Mouse (Mus musculus) kidney, embryonic 16.5 days (tissue): Measurements from ENCODE around the gene Tango6. TPM values are rescaled to one million over a fixed set of nuclear protein-coding genes. Genes with fewer than 3 reads are reported as not detected.

Experiments used
- ATAC-seq: fragments of 200-750 bp; cut with Nextera tagmentation; 2 replicates; pipeline ENCODE4 v1.8.0; 2017; ENCODE audit warnings: moderate TSS enrichment; ENCODE audit not compliant: low FRiP score, low TSS enrichment
- H3K27ac ChIP-seq: fragments of 300-500 bp; sonication (generic); 2 replicates; pipeline ENCODE4 v1.5.1; 2014; ENCODE audit warnings: low read length
- H3K27me3 ChIP-seq: fragments of 300-500 bp; sonication (generic); 2 replicates; pipeline ENCODE4 v1.6.1; 2014; ENCODE audit warnings: low read length, control low read depth, mixed read lengths; ENCODE audit not compliant: insufficient read depth
- H3K36me3 ChIP-seq: fragments of 300-500 bp; sonication (generic); 2 replicates; pipeline ENCODE4 v1.6.1; 2014; ENCODE audit warnings: low read length, control low read depth, mixed read lengths; ENCODE audit not compliant: insufficient read depth
- H3K4me1 ChIP-seq: fragments of 300-500 bp; sonication (generic); 2 replicates; pipeline ENCODE4 v1.6.1; 2014; ENCODE audit warnings: low read length, control low read depth, mixed read lengths; ENCODE audit not compliant: insufficient read depth
- H3K4me2 ChIP-seq: fragments of 300-500 bp; sonication (generic); replicated peaks from 2 replicates; pipeline ENCODE4 v1.6.1; 2014; ENCODE audit warnings: low read depth, low read length
- H3K4me3 ChIP-seq: fragments of 300-500 bp; sonication (generic); 2 replicates; pipeline ENCODE4 v1.5.1; 2014; ENCODE audit warnings: mild to moderate bottlenecking, low read length
- H3K9ac ChIP-seq: fragments of 300-500 bp; sonication (generic); replicated peaks from 2 replicates; pipeline ENCODE4 v1.6.1; 2014; ENCODE audit warnings: low read length
- H3K9me3 ChIP-seq: fragments of 300-500 bp; sonication (generic); 2 replicates; pipeline ENCODE4 v1.6.1; 2016; ENCODE audit warnings: low read length, control low read depth
- WGBS: fragments of 180-500 bp; shearing (Covaris S2); extraction: QIAGEN DNeasy Blood & Tissue Kit; methylation state at CpG from one replicate; pipeline ENCODE4 v1.1.7; 2014; 5-methylcytosine and 5-hydroxymethylcytosine counted together
- polyA plus RNA-seq: library from polyadenylated mRNA; unstranded; fragments of >200 nt; fragmentation: Nextera tagmentation; extraction: Ambion mirVana; gene quantifications from 2 replicates; pipeline ENCODE4 v1.2.1, GENCODE M21; 2015

Gene Tango6
- polyA plus RNA-seq, 1 experiment from 2014 or later: 13.3 TPM

DNA sequence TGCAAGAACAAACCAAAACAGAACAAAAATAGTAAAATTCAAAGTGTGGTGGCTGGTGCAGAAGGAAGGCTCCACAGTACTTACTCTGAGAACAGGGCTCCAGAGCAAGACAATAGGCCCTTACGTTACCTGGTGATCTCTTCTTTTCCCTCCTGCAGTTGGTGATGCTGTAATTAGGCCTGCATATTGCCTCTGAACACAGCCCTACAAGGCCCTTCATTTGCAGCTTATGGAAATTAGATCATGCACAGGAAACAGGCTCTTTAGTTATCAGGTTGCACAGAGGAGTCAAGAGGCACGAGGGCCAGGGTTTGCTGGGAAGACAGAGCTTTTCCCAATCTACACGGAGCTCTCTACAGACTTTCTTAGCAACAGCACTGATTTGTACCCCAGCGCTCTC lies 31.4 kb downstream of the Tango6 start:
- no peak overlapping the region for H3K4me3 ChIP-seq
- 66% methylated on average over 4 of the region's 4 CpGs for WGBS

DNA sequence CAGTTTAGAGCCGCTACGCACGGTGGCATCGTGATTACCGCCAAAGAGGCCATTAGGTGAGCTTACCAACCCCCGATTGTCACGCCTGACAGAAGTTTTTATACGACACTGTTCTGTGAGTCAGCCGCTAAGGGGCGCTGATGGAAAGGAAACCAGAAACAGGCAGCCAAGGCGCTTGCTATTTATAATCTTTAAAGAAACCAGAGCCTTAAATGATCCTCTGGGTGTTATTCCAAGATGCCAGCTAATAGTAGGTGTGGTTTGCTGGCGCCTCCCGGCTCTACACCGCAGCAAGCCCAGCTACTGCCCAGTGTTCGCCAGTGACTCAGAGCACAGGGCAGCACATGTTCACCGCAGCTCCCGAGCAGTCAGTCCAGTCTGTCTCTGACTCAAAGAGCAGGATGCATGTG lies 35.2 kb downstream of the Tango6 start:
- 13% methylated on average over 17 of the region's 17 CpGs for WGBS
- H3K27me3 ChIP-seq: no peaks in the 10 kb centered on the region
- ATAC-seq: peak; percentile 91

More for the DNA sequence above, 31.4 kb downstream of the Tango6 start:
- ATAC-seq: no peak
- Histone ChIP-seq H3K4me2 (no peak overlapping the region), H3K27me3 (no peaks in the 10 kb centered on the region), H3K9ac (no peak overlapping the region), H3K36me3 (0 out of 2 replicates have a peak, but pooled peaks cover 2% of the 10 kb centered on the region), H3K27ac (no peak overlapping the region), H3K9me3 (no peaks in the 10 kb centered on the region), H3K4me1 (0 out of 2 replicates have a peak, but pooled peaks cover 2% of the 10 kb centered on the region)

DNA sequence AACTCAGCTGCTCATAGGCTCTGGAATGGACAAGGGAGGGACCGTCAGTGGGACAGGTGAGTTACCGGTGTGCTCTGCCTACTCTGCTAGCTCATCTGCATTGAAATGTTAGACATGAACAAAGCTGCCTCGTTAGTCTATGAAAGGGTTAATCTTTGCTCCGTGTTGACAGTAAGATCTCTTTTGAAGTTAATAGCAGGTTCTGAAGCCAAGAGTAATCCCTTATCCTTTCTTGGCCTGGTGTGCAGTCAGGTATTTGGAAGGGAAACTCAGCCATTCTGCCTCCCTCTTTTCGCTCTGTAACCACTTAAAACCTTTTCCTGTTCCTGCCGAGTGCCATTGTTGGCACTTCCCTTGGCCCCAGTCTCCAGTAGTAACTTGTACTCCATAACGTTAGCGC lies 38.1 kb downstream of the Tango6 start:
- Histone ChIP-seq H3K27me3 (no peaks in the 10 kb centered on the region), H3K27ac (0 out of 2 replicates have a peak overlapping the region, but pooled peaks have one; percentile 29), H3K36me3 (peaks cover 8% of the 10 kb centered on the region), H3K4me1 (peaks cover 8% of the 10 kb centered on the region; the same call in 1 of the 2 replicates), H3K9ac (no peak overlapping the region), H3K9me3 (no peaks in the 10 kb centered on the region), H3K4me2 (no peak overlapping the region), H3K4me3 (no peak overlapping the region)
- 63% methylated on average over 8 of the region's 8 CpGs for WGBS
- ATAC-seq: no peak

More for the DNA sequence above, 35.2 kb downstream of the Tango6 start:
- Histone ChIP-seq H3K4me2 (peak overlapping the region; percentile 34; the same call in 1 of the 2 replicates), H3K4me1 (peaks cover 8% of the 10 kb centered on the region; the same call in 1 of the 2 replicates), H3K27ac (no peak overlapping the region), H3K9ac (0 out of 2 replicates have a peak overlapping the region, but pooled peaks have one; percentile 39), H3K36me3 (0 out of 2 replicates have a peak, but pooled peaks cover 5% of the 10 kb centered on the region), H3K4me3 (no peak overlapping the region), H3K9me3 (no peaks in the 10 kb centered on the region)

- Histone ChIP-seq H3K4me1 (peaks cover 8% of the 10 kb centered on the region; the same call in 1 of the 2 replicates), H3K4me2 (no peak overlapping the region), H3K9ac (no peak overlapping the region), H3K36me3 (peaks cover 17% of the 10 kb centered on the region), H3K4me3 (no peak overlapping the region), H3K27me3 (no peaks in the 10 kb centered on the region), H3K9me3 (no peaks in the 10 kb centered on the region), H3K27ac (peak overlapping the region; percentile 13; the same call in 1 of the 2 replicates)
- WGBS: 37% methylated on average over 6 of the region's 6 CpGs
- peak; percentile 49; the same call in 1 of the 2 replicates for ATAC-seq
These were observed 39.6 kb downstream of the Tango6 start for GRCm38 (mm10) chr8:106722453-106722852.

DNA sequence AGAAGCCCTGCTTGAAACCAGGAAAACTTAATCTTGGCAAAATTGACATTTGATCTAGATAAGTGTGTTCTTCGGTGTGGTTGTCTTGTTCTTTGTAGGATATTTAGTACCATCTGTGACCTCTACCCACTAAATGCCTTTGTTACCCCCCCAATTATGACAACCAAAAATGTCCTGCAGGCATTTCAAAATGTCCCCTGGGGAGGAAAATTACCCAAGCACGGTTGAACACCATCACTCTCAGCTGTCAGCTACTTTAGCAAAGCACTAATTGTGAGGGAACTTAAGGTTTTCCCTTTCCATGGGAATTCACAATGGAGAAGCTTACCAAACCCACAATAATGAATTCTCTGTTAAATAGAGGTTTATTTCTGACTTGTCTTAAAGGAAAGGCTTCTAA lies 41.1 kb downstream of the Tango6 start:
- Histone ChIP-seq H3K27me3 (no peaks in the 10 kb centered on the region), H3K27ac (no peak overlapping the region), H3K9ac (no peak overlapping the region), H3K4me1 (peaks cover 6% of the 10 kb centered on the region; the same call in 1 of the 2 replicates), H3K36me3 (peaks cover 17% of the 10 kb centered on the region), H3K9me3 (no peaks in the 10 kb centered on the region), H3K4me3 (no peak overlapping the region), H3K4me2 (no peak overlapping the region)
- ATAC-seq: no peak
- WGBS: 39% methylated on average over 2 of the region's 2 CpGs

DNA sequence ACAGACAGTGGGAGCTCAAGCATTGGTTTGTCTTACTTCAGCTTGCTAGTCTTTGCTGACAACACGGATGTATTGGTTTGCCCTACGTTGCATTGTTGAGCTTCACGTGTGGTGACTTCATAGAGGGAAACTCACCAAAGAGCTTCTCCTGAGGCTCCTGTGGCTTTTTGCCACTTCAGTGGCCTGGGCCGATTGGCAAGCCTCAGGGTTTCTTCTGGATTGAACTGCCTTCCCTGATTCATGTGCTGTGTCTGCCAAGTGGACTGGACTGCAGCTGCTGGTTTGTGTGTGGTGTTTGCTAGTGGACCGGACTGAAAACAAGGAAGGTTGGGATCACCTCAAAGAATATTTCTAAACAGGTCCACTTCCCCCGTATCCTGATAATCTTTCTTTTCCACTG lies 43.7 kb downstream of the Tango6 start:
- H3K4me3 ChIP-seq: no peak overlapping the region
- no peak for ATAC-seq
- no peak overlapping the region for H3K27ac ChIP-seq
- peaks cover 16% of the 10 kb centered on the region for H3K36me3 ChIP-seq
- H3K27me3 ChIP-seq: no peaks in the 10 kb centered on the region
- H3K4me2 ChIP-seq: no peak overlapping the region
- WGBS: 93% methylated on average over 6 of the region's 6 CpGs
- H3K4me1 ChIP-seq: peaks cover 6% of the 10 kb centered on the region; the same call in 1 of the 2 replicates
- H3K9me3 ChIP-seq: no peaks in the 10 kb centered on the region
- H3K9ac ChIP-seq: no peak overlapping the region

DNA sequence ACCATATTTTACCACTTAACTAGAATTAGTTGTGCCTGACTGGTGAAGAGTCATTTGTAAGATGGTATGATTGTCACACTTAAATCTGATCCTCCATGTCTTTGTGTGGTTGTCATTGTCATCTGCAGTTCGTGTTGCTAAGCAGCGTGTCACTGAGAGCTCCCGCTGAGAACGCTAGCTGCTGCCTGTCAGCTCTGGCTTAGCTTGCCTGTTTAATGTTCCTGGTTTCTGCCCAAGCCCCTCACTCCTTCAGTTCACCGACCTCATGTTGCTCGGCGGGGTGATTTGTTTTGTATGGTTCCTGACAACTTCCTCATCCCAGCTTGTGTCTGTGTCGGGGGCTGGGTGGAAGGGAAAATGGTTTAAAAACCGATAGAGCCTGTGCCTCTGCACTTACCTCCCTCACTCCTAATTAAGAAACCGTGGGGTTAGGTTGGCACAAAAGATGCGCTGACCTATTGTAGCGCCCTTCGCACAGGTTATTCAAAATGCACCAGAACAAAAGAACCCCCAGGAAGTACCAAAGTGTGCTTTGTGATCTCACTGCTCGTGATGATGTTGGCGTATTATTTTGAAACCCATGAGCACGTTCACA lies 44.5 kb downstream of the Tango6 start:
- peaks cover 16% of the 10 kb centered on the region for H3K36me3 ChIP-seq
- no peak overlapping the region for H3K4me2 ChIP-seq
- no peaks in the 10 kb centered on the region for H3K9me3 ChIP-seq
- ATAC-seq: no peak
- no peaks in the 10 kb centered on the region for H3K27me3 ChIP-seq
- no peak overlapping the region for H3K27ac ChIP-seq
- peaks cover 6% of the 10 kb centered on the region; the same call in 1 of the 2 replicates for H3K4me1 ChIP-seq
- WGBS: 42% methylated on average over 16 of the region's 16 CpGs
- no peak overlapping the region for H3K4me3 ChIP-seq
- H3K9ac ChIP-seq: no peak overlapping the region

GRCm38 (mm10) chr8:106727889-106728288 lies 45.0 kb downstream of the Tango6 start:
- no peak for ATAC-seq
- Histone ChIP-seq H3K27ac (no peak overlapping the region), H3K9ac (no peak overlapping the region), H3K4me3 (no peak overlapping the region), H3K36me3 (peaks cover 16% of the 10 kb centered on the region), H3K4me1 (0 out of 2 replicates have a peak, but pooled peaks cover under 1% of the 10 kb centered on the region), H3K4me2 (no peak overlapping the region), H3K9me3 (no peaks in the 10 kb centered on the region), H3K27me3 (no peaks in the 10 kb centered on the region)
- 61% methylated on average over 1 of the region's 1 CpGs for WGBS

DNA sequence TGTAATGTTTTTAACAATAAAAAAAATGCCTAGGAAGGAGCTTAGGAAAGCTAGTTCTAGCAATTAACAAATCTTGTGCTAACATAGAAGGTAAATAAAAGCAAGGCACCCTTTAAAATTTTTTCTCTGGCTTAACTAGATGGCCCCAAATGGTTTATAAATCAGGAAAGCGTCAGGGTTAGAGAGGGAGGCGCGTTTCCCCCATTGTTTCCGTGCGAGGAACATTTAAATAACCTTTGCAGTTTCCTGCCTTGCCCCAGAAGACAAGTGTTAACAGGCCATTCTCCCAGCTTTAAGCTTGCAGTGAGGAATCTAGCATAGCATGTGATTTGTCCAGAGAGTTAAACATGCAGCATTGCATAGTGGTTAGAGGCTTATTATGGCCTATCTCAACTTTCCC lies 50.1 kb downstream of the Tango6 start:
- Histone ChIP-seq H3K9ac (no peak overlapping the region), H3K27me3 (no peaks in the 10 kb centered on the region), H3K36me3 (peaks cover 14% of the 10 kb centered on the region), H3K4me3 (no peak overlapping the region), H3K27ac (no peak overlapping the region), H3K9me3 (no peaks in the 10 kb centered on the region), H3K4me1 (peaks cover 6% of the 10 kb centered on the region; the same call in 1 of the 2 replicates), H3K4me2 (no peak overlapping the region)
- no peak for ATAC-seq
- 29% methylated on average over 5 of the region's 5 CpGs for WGBS

- Histone ChIP-seq H3K9ac (no peak overlapping the region), H3K27me3 (no peaks in the 10 kb centered on the region), H3K4me3 (no peak overlapping the region), H3K9me3 (no peaks in the 10 kb centered on the region), H3K4me1 (peaks cover 6% of the 10 kb centered on the region; the same call in 1 of the 2 replicates), H3K4me2 (no peak overlapping the region), H3K36me3 (peaks cover 17% of the 10 kb centered on the region), H3K27ac (no peak overlapping the region)
- no peak for ATAC-seq
- WGBS: 66% methylated on average over 3 of the region's 3 CpGs
These were observed 50.8 kb downstream of the Tango6 start for GRCm38 (mm10) chr8:106733703-106734102.
